Mouse (Mus musculus) midbrain, embryonic 16.5 days (tissue): ENCODE measurements around the gene Sbf2. TPM values are rescaled to one million over a fixed set of nuclear protein-coding genes. Genes with fewer than 3 reads are reported as not detected.

ENCODE experiments used
- ATAC-seq: fragments of 200-750 bp; cut with Nextera tagmentation; 2 replicates; pipeline ENCODE4 v1.8.0; 2017; ENCODE audit warnings: moderate TSS enrichment
- H3K27ac ChIP-seq: fragments of 300-500 bp; sonication (generic); 2 replicates; pipeline ENCODE4 v1.5.1; 2014; ENCODE audit warnings: mild to moderate bottlenecking, low read length, mixed read lengths
- H3K27me3 ChIP-seq: fragments of 300-500 bp; sonication (generic); 2 replicates; pipeline ENCODE4 v1.6.1; 2014; ENCODE audit warnings: low read depth, low read length, mixed read lengths; ENCODE audit not compliant: control insufficient read depth, insufficient read depth
- H3K36me3 ChIP-seq: fragments of 300-500 bp; sonication (generic); 2 replicates; pipeline ENCODE4 v1.6.1; 2014; ENCODE audit warnings: mild to moderate bottlenecking, low read length, moderate library complexity, mixed read lengths; ENCODE audit not compliant: control insufficient read depth, insufficient read depth
- H3K4me1 ChIP-seq: fragments of 300-500 bp; sonication (generic); 2 replicates; pipeline ENCODE4 v1.6.1; 2014; ENCODE audit warnings: mild to moderate bottlenecking, low read length, mixed read lengths; ENCODE audit not compliant: control insufficient read depth, insufficient read depth
- H3K4me2 ChIP-seq: fragments of 300-500 bp; sonication (generic); 2 replicates; pipeline ENCODE4 v1.6.1; 2014; ENCODE audit warnings: mild to moderate bottlenecking, low read length, mixed read lengths
- H3K4me3 ChIP-seq: fragments of 300-500 bp; sonication (generic); 2 replicates; pipeline ENCODE4 v1.5.1; 2014; ENCODE audit warnings: low read depth, mild to moderate bottlenecking, low read length, moderate library complexity, mixed read lengths
- H3K9ac ChIP-seq: fragments of 300-500 bp; sonication (generic); 2 replicates; pipeline ENCODE4 v1.6.1; 2014; ENCODE audit warnings: low read depth, low read length, mixed read lengths
- H3K9me3 ChIP-seq: fragments of 300-500 bp; sonication (generic); replicated peaks from 2 replicates; pipeline ENCODE4 v1.6.1; 2014; ENCODE audit warnings: mild to moderate bottlenecking, low read length, mixed read lengths; ENCODE audit not compliant: control insufficient read depth, poor library complexity, severe bottlenecking
- WGBS: fragments of 180-500 bp; shearing (Covaris S2); extraction: QIAGEN DNeasy Blood & Tissue Kit; methylation state at CpG from one replicate; pipeline ENCODE4 v1.1.7; 2014; 5-methylcytosine and 5-hydroxymethylcytosine counted together
- polyA plus RNA-seq: library from polyadenylated mRNA; unstranded; fragments of >200 nt; fragmentation: Nextera tagmentation; extraction: Ambion mirVana; gene quantifications from 2 replicates; pipeline ENCODE4 v1.2.1, GENCODE M21; 2015

The Sbf2 gene
- polyA plus RNA-seq, 1 experiment from 2014 or later, result 57.1 TPM

DNA sequence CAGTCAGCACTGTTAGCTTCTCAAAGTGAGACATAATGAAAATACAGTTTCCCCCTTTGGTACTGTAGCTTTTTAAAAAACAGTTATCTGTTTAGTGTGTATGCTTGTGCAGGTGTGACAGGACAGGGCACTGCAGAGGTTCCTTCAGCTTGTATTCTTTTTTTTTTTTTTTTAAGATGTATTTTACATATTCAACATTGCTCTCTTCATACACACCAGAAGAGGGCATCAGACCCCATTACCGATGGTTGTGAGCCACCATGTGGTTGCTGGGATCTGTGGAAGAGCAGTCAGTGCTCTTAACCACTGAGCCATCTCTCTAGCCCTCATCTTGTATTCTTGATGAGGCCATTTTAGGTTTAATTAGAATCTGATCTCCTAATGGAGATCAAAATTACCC, 289.9 kb downstream of the Sbf2 start:
- 97% methylated on average over 1 of the region's 1 CpGs for WGBS
- Histone ChIP-seq H3K9ac (no peak overlapping the region), H3K27ac (no peak overlapping the region), H3K4me3 (no peak overlapping the region), H3K36me3 (peaks cover 65% of the 10 kb centered on the region), H3K9me3 (no peaks in the 10 kb centered on the region; the same call in 1 of the 2 replicates), H3K27me3 (no peaks in the 10 kb centered on the region), H3K4me1 (no peaks in the 10 kb centered on the region), H3K4me2 (no peak overlapping the region)
- no peak for ATAC-seq

DNA sequence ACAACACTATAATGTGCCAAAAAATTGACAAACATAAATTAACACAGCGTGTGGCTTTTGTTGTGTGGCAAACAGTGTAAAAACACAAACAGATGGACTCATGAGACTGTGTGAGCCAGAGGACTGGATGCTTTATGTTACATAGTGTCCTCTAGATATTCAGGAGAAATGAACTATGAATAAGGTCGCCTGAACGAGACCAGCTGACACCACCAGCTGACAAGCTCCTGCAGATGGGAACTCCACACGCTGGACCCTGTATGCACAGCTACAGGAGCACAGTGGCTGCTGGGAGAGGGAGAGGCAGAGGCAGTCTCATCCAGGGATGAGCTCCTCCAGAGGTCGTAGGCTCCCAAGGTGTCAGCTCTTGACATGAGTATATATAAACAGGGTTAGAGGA, 293.6 kb downstream of the Sbf2 start:
- Histone ChIP-seq H3K27me3 (no peaks in the 10 kb centered on the region), H3K9ac (no peak overlapping the region), H3K4me1 (no peaks in the 10 kb centered on the region), H3K4me3 (no peak overlapping the region), H3K9me3 (no peaks in the 10 kb centered on the region; the same call in 1 of the 2 replicates), H3K36me3 (peaks cover 57% of the 10 kb centered on the region), H3K27ac (no peak overlapping the region), H3K4me2 (no peak overlapping the region)
- no peak for ATAC-seq
- 83% methylated on average over 5 of the region's 5 CpGs for WGBS

DNA sequence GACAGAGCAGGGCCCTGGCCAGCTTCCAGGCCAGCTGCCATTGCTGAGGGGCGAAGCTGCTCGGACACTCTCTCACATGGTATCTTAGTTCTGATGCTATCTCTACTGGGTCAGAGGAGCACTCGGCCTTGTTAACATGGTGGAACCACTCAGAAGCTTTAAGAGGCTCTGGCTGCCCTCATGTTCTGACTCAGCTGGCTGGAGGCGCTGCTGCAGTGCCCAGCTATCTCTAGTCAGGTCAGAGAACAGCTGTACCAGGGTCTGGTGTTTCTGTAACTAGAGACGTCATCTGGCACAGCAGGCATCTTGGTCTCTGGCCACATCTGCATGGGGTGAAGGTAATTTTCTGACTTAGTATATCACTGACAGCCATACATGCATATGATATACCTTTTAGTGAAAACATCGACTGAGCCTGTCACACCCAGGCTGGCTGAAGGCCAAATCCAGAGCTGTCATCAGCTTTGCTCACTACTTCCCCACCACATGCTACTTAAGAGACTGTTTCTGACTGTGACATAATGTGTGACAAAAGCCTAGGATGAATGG, 295.7 kb downstream of the Sbf2 start:
- Histone ChIP-seq H3K9ac (no peak overlapping the region), H3K4me2 (no peak overlapping the region), H3K27ac (no peak overlapping the region), H3K4me3 (no peak overlapping the region), H3K27me3 (no peaks in the 10 kb centered on the region), H3K9me3 (no peaks in the 10 kb centered on the region), H3K4me1 (no peaks in the 10 kb centered on the region), H3K36me3 (peaks cover 54% of the 10 kb centered on the region)
- no peak for ATAC-seq
- 86% methylated on average over 6 of the region's 6 CpGs for WGBS

- no peak for ATAC-seq
- 94% methylated on average over 4 of the region's 4 CpGs for WGBS
- Histone ChIP-seq H3K27ac (no peak overlapping the region), H3K4me1 (no peaks in the 10 kb centered on the region), H3K27me3 (no peaks in the 10 kb centered on the region), H3K4me3 (no peak overlapping the region), H3K9ac (no peak overlapping the region), H3K36me3 (peaks cover 55% of the 10 kb centered on the region), H3K9me3 (no peaks in the 10 kb centered on the region), H3K4me2 (no peak overlapping the region)
Measured at GRCm38 (mm10) chr7:110317412-110317811, 297.3 kb downstream of the Sbf2 start.

- Histone ChIP-seq H3K9me3 (no peaks in the 10 kb centered on the region), H3K4me3 (no peak overlapping the region), H3K27ac (no peak overlapping the region), H3K36me3 (peaks cover 65% of the 10 kb centered on the region), H3K4me2 (no peak overlapping the region), H3K4me1 (no peaks in the 10 kb centered on the region), H3K27me3 (no peaks in the 10 kb centered on the region), H3K9ac (no peak overlapping the region)
- ATAC-seq, result no peak
- 85% methylated on average over 1 of the region's 1 CpGs for WGBS
Measured at GRCm38 (mm10) chr7:110315352-110315751, 299.4 kb downstream of the Sbf2 start.

DNA sequence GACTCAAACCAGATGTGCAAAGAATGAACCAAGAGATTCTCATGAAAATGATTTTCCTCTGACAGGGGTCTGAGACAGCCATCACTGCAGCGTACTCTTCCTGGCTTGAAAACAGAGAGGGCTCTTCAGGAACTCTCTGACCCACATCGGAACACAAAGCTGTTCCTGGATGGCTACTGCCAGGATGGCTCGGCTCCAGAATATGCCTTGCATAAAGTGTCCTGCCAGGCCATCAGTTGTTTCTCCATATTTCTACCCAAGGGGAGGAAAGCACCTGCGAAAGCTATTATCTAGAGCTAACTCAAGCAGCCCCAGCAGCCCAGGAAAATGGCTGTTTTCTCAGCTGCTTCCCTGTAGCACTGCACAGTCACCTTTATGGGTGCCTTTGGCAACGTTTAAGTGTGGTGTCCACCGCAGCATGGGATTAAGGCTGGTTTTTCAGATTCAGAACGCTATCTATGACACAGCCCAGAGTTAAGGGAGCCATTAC, 300.3 kb downstream of the Sbf2 start:
- ATAC-seq, result no peak
- Histone ChIP-seq H3K36me3 (peaks cover 64% of the 10 kb centered on the region), H3K4me1 (no peaks in the 10 kb centered on the region), H3K9me3 (no peaks in the 10 kb centered on the region), H3K4me3 (no peak overlapping the region), H3K27ac (no peak overlapping the region), H3K4me2 (no peak overlapping the region), H3K9ac (no peak overlapping the region), H3K27me3 (no peaks in the 10 kb centered on the region)
- WGBS, result 93% methylated on average over 7 of the region's 7 CpGs

DNA sequence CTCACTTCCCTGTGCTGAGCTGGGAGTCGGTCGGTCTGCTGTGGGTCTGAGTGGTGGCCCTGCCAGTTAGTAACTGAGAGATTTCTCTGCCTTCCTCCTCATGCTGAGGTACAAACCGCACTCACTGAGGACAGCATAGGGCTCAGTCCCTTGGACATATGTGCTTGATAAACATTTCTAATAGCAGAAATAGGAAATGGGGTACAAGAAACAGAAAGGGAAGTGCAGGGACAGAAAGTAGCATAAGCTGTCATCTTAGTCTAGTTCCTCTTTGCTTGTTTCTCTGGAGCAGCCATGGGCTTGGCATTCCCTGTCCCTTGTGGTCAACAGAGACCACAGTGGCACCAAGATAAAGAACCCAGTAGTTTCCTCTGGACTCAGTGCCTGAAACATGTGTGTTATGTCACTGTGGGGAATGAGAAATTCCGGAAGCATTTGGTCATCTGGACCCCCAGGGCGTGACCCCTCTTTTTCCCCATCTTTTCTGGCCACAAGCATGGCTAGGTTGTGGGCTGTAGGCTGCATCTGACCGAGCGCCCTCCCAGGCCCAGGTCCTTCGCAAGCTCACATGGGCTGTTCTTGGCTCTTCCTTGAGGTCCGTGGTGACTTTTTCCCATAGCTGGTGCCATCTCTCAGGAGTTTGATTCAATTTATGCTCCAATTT, 301.2 kb downstream of the Sbf2 start:
- peaks cover 64% of the 10 kb centered on the region for H3K36me3 ChIP-seq
- 96% methylated on average over 9 of the region's 9 CpGs for WGBS

DNA sequence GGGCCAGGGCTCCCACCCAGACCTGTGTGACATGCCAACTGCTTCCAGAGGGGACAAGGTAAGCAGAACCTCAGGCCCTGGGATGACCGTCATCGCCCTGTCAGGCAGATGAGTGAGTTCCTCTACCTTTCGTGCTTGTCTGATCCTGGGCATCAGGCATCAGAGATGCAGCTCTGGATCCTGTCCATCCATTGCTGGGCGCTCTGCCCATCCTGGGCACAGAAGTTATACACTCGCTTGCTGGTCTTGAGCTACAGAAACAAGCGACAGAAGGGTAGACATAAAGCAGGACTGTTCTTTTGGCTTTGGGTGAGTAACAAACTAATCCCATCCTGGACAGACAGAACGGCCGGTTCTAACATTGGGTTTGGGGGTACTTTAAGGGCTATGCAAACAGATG, 305.5 kb downstream of the Sbf2 start:
- ATAC-seq, result no peak
- Histone ChIP-seq H3K4me1 (no peaks in the 10 kb centered on the region), H3K9ac (no peak overlapping the region), H3K4me2 (no peak overlapping the region), H3K9me3 (no peaks in the 10 kb centered on the region), H3K27ac (no peak overlapping the region), H3K4me3 (no peak overlapping the region), H3K27me3 (no peaks in the 10 kb centered on the region), H3K36me3 (peaks cover 44% of the 10 kb centered on the region)
- 92% methylated on average over 8 of the region's 8 CpGs for WGBS

More for the DNA sequence above, 301.2 kb downstream of the Sbf2 start:
- Histone ChIP-seq H3K9ac (no peak overlapping the region), H3K27me3 (no peaks in the 10 kb centered on the region), H3K4me1 (no peaks in the 10 kb centered on the region), H3K4me2 (no peak overlapping the region), H3K27ac (no peak overlapping the region), H3K9me3 (no peaks in the 10 kb centered on the region), H3K4me3 (no peak overlapping the region)
- no peak for ATAC-seq

DNA sequence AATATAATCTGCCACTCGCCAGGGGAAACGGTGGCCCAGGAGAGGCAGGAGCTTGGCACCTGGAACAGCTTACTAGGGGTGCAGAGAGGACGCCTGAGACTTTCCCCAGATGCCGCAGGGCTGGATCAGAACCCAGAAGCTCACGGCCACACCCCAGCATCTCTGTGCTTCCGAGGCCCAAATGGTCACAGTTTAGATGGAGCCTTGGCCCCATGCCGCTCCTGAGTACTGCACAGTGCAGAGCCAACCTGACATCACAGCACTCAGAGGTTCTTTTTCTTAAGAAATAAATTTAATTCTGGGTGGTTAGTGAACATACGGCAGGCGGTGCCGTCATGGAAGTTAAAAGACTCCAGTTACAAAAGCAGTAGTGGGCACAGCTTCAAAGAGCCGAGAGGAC, 307.0 kb downstream of the Sbf2 start:
- H3K36me3 ChIP-seq, result peaks cover 38% of the 10 kb centered on the region
- ATAC-seq, result no peak
- no peak overlapping the region for H3K9ac ChIP-seq
- H3K4me2 ChIP-seq, result no peak overlapping the region
- no peaks in the 10 kb centered on the region for H3K27me3 ChIP-seq
- WGBS, result 87% methylated on average over 11 of the region's 11 CpGs
- no peak overlapping the region for H3K4me3 ChIP-seq
- no peaks in the 10 kb centered on the region for H3K9me3 ChIP-seq
- H3K4me1 ChIP-seq, result no peaks in the 10 kb centered on the region
- no peak overlapping the region for H3K27ac ChIP-seq
